18 mouse cellular contexts compared by ENCODE assay signal in genomic region chr5:134739951-134740350, GRCm38 (mm10). TPM values are rescaled to one million over a fixed set of nuclear protein-coding genes. Genes with fewer than 3 reads are reported as not detected.
DNase-seq lines count a peak whose midpoint lies in the region; ATAC-seq lines count a peak whose summit lies in the region.
"Had no signal": no experiment of that assay in that cellular context is flagged by ENCODE, and none has a peak within 500 bp of the region (broad histone marks: within the 10 kb centered on the region; RNA-seq: fewer than 3 reads in every experiment).

No protein-coding gene starts in this region.

- 57% methylated on average over 3 of the region's 3 CpGs for WGBS in heart, embryonic 13.5 days
- WGBS in midbrain, embryonic 10.5 days, result 58% methylated on average over 3 of the region's 3 CpGs
- 61% methylated on average over 3 of the region's 3 CpGs for WGBS in midbrain, embryonic 16.5 days

- no peak overlapping the region for H3K4me2 ChIP-seq in heart, embryonic 13.5 days
- H3K4me2 ChIP-seq in midbrain, embryonic 16.5 days (ENCODE audit: low read length), result no peak overlapping the region
- H3K4me2 ChIP-seq: embryonic facial prominence, embryonic 15.5 days; hindbrain, embryonic 12.5 days had no signal

- H3K9ac ChIP-seq in heart, embryonic 13.5 days, result no peak overlapping the region
- no peak overlapping the region for H3K9ac ChIP-seq in midbrain, embryonic 16.5 days (ENCODE audit: low read depth, low read length)
- H3K9ac ChIP-seq: embryonic facial prominence, embryonic 15.5 days; hindbrain, embryonic 12.5 days had no signal

- H3K4me1 ChIP-seq in heart, embryonic 13.5 days, result peaks cover 28% of the 10 kb centered on the region
- peaks cover 33% of the 10 kb centered on the region for H3K4me1 ChIP-seq in midbrain, embryonic 10.5 days
- peaks cover 5% of the 10 kb centered on the region for H3K4me1 ChIP-seq in midbrain, embryonic 16.5 days (ENCODE audit: control insufficient read depth, insufficient read depth, low read length)

- no peak for DNase-seq in heart, postnatal 25 days (ENCODE audit: low spot score)
- peak; percentile 48 for DNase-seq in kidney, postnatal 10 days
- DNase-seq in kidney, postnatal 14 days, result no peak
- no peak for DNase-seq in midbrain, embryonic 10.5 days (ENCODE audit: low spot score)
- no peak for DNase-seq in adrenal gland, postnatal 14 days
- DNase-seq: adrenal gland, adult 2 months; adrenal gland, postnatal 36 days; cerebellum, adult 2 months; gastrocnemius, postnatal 14 days had no signal

- H3K4me3 ChIP-seq in heart, embryonic 13.5 days, result no peak overlapping the region
- H3K4me3 ChIP-seq in midbrain, embryonic 10.5 days, result no peak overlapping the region
- no peak overlapping the region for H3K4me3 ChIP-seq in midbrain, embryonic 16.5 days (ENCODE audit: low read depth, low read length)
- H3K4me3 ChIP-seq: embryonic facial prominence, embryonic 15.5 days; erythroblast, embryonic 14.5 days; forebrain, embryonic 10.5 days; heart, embryonic 10.5 days; hindbrain, embryonic 12.5 days had no signal

- peak overlapping the region; percentile 84 for H3K27ac ChIP-seq in heart, embryonic 13.5 days (replicated peaks)
- H3K27ac ChIP-seq in midbrain, embryonic 10.5 days (replicated peaks), result 0 out of 2 replicates have a peak overlapping the region, but pooled peaks have one; percentile 17
- H3K27ac ChIP-seq in midbrain, embryonic 16.5 days (ENCODE audit: low read length), result no peak overlapping the region
- H3K27ac ChIP-seq: forebrain, embryonic 10.5 days; hindbrain, embryonic 12.5 days; hindbrain, postnatal 0 days had no signal

- peaks cover 25% of the 10 kb centered on the region for H3K27me3 ChIP-seq in heart, embryonic 13.5 days (replicated peaks)
- H3K27me3 ChIP-seq in midbrain, embryonic 10.5 days (ENCODE audit: low read depth, poor library complexity, severe bottlenecking), result peaks cover 24% of the 10 kb centered on the region
- H3K27me3 ChIP-seq in midbrain, embryonic 16.5 days (ENCODE audit: control insufficient read depth, insufficient read depth, low read depth, low read length), result no peaks in the 10 kb centered on the region
- H3K27me3 ChIP-seq: embryonic facial prominence, embryonic 15.5 days had no signal

- no peaks in the 10 kb centered on the region for H3K9me3 ChIP-seq in heart, embryonic 13.5 days
- H3K9me3 ChIP-seq in midbrain, embryonic 10.5 days (replicated peaks), result no peaks in the 10 kb centered on the region
- H3K9me3 ChIP-seq in midbrain, embryonic 16.5 days (replicated peaks; ENCODE audit: control insufficient read depth, low read length, poor library complexity, severe bottlenecking), result no peaks in the 10 kb centered on the region
- H3K9me3 ChIP-seq: embryonic facial prominence, embryonic 15.5 days; forebrain, embryonic 10.5 days; heart, embryonic 10.5 days; hindbrain, embryonic 12.5 days had no signal

- intact Hi-C loops in heart, postnatal 25 days (cut with DNase I), result no loop called here

- peaks cover 12% of the 10 kb centered on the region for H3K36me3 ChIP-seq in heart, embryonic 13.5 days
- no peaks in the 10 kb centered on the region for H3K36me3 ChIP-seq in midbrain, embryonic 10.5 days
- no peaks in the 10 kb centered on the region for H3K36me3 ChIP-seq in midbrain, embryonic 16.5 days (ENCODE audit: control insufficient read depth, insufficient read depth, low read length)
- H3K36me3 ChIP-seq: forebrain, embryonic 10.5 days; heart, embryonic 10.5 days; hindbrain, embryonic 12.5 days had no signal

- no peak for ATAC-seq in heart, embryonic 13.5 days (ENCODE audit: extremely low read depth, insufficient number of reproducible peaks, low FRiP score, low TSS enrichment)
- no peak for ATAC-seq in midbrain, embryonic 16.5 days
- ATAC-seq: forebrain, embryonic 14.5 days had no signal

RNA-seq across cellular contexts. Expression of gene Eln, which starts 7.2 kb away (rescaled TPM):
- polyA plus RNA-seq in heart, embryonic 13.5 days (2015; fragmentation: Nextera tagmentation; extraction: Ambion mirVana), result 266 and 283 TPM in 2 replicates
- total RNA-seq in heart, postnatal 25 days (2021), result 100 to 1,000 TPM; 147 to 183 TPM
- 0.88 and 2.0 TPM in 2 replicates for polyA plus RNA-seq in midbrain, embryonic 10.5 days (2016; fragmentation: Nextera tagmentation; extraction: Ambion mirVana)
- polyA plus RNA-seq in midbrain, embryonic 16.5 days (2015; fragmentation: Nextera tagmentation; extraction: Ambion mirVana), result 10.0 and 12.1 TPM in 2 replicates
- total RNA-seq in adrenal gland, postnatal 14 days (2021), result 148 and 554 TPM in 2 replicates
- polyA plus RNA-seq: erythroblast, embryonic 14.5 days had no signal

RNA-seq across cellular contexts. Expression of gene Limk1, which starts 51.6 kb away (rescaled TPM):
- 3.1 and 3.8 TPM in 2 replicates for polyA plus RNA-seq in heart, embryonic 13.5 days (2015; fragmentation: Nextera tagmentation; extraction: Ambion mirVana)
- 1 to 10 TPM; 4.7 to 5.0 TPM for total RNA-seq in heart, postnatal 25 days (2021)
- polyA plus RNA-seq in midbrain, embryonic 10.5 days (2016; fragmentation: Nextera tagmentation; extraction: Ambion mirVana), result 8.0 and 9.8 TPM in 2 replicates
- 17.8 and 20.1 TPM in 2 replicates for polyA plus RNA-seq in midbrain, embryonic 16.5 days (2015; fragmentation: Nextera tagmentation; extraction: Ambion mirVana)
- total RNA-seq in adrenal gland, postnatal 14 days (2021), result 17.9 and 23.7 TPM in 2 replicates

Comparison
In these comparisons a context has a peak if more than half of its experiments do, and no peak if none do; other contexts are left out.
1. RNA of gene Eln, which starts 7.2 kb away (polyA plus RNA-seq): 266 to 283 TPM in heart, embryonic 13.5 days; 10.0 to 12.1 TPM in midbrain, embryonic 16.5 days and 0.88 to 2.0 TPM in midbrain, embryonic 10.5 days; every median in the first group is over 10 times any median in the second.